Mouse (Mus musculus) left cerebral cortex, postnatal 4 days (tissue): ENCODE results near the gene Hnrnpll. TPM values are rescaled to one million over a fixed set of nuclear protein-coding genes. Genes with fewer than 3 reads are reported as not detected.
A peak's percentile ranks its signal among the peaks of the same experiment; 100 is the strongest.
"Not testable (repeated sequence)": the region's sequence is repeated elsewhere in the genome, so short reads cannot be mapped to it uniquely, and the experiment has no call there.

Source experiments
- DNase-seq: peaks from one replicate; pipeline ENCODE4 v3.0.0-alpha.2; 2022
- intact Hi-C: fragments of 180-260 bp; cut with DNase I; formaldehyde crosslinking; loops from one replicate; pipeline ENCODE4 v1.15.1; 2025
- total RNA-seq, 2 experiments: library from RNA; stranded (reverse); gene quantifications; 2 replicates each; pipeline ENCODE4 v1.2.3; 2021

Gene Hnrnpll
- total RNA-seq, 2 experiments from 2014 or later: 86.5 to 92.9 TPM

DNA sequence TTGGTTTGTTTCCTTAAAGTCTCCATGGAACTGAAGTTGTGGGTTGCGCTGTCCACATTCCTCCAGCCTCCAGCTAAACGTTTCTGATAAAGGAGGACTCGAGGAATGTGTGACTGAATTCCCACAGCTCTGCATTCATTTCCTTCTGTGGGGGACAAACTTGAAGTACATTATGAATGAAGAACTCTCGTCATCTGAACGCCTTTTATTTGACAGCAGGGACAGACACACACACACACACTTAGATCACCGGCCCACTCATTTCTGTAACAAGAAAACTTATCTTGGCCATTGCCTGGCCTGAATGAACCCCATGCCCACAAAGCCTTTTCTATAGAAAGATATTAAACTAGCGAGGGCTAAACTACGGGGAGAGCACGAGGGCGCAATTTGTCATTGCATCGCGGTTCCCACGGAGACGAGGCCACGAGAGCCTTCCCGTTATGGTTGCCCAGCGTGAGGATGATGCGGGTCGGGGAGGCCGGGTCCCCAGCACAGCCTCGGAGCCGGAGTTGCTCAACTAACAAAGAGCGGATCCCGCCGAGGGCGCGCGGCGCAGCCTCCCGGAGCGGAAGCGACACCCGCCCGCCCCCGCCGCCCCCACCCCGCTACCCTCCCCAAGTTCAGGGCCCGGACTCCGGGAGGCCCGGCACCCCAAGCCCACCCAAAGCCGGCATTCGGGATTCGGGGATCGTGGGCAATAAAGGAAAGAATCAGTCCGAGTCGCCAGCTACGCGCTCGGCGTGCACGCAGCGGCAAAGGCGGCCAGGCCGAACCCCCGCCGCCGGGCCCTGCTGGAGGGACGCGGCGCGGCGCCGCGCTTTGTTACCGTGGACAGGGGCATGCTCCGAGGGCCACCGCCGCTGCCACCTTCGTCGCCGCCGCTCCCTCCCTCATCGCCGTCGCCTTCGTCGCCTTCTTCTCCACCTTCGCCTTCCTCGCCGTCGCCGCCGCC, 1.0 kb downstream of the Hnrnpll start:
- intact Hi-C loops: loop anchor here (5.0 to 10.0 kb wide), 2 partner anchors 64 to 106 kb away; partner anchors contain the start of gene Galm
- peak; percentile 42 for DNase-seq

DNA sequence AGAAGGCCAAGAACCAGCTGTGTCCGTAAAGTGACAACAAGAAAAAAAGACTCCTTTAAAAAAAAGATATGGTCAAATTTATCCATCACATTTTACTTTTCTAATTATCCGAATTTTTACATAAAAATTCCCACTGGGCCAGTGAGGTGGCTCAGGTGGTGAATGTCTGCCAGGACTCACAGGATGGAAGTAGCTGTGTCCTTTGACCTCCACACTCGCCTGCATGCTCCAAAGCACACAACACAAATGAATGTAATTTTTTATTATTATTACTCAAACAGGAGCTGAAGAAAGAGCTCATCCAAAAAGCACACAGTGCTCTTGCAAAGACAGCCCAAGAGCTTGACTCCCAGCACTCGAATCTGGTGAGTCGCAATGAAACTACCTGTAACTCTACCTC, 2.0 kb downstream of the Hnrnpll start:
- intact Hi-C loops: loop anchor here (5.0 to 10.0 kb wide), 2 partner anchors 65 to 107 kb away; partner anchors contain the start of gene Galm
- DNase-seq: no peak

DNA sequence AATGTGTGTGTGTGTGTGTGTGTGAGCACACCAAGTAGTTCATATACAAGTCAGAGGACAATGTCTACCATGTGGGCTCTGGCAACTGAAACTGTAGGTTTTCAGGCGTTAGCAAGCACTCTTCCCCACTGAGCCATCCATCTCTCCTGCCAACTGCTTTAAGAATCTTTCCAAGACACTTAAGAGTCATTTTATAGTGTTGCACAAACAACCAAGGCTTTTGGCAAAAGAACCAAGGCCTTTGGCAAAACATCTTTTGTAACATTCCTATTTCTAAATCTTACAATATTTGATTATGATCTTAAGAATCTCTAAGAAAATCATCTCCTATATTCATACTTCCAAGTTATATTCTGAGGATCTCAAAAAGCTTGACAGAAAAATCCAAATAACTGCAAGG, 2.4 kb downstream of the Hnrnpll start:
- no peak for DNase-seq
- intact Hi-C loops: loop anchor here (5.0 to 10.0 kb wide), 2 partner anchors 65 to 108 kb away; partner anchors contain the start of gene Galm

DNA sequence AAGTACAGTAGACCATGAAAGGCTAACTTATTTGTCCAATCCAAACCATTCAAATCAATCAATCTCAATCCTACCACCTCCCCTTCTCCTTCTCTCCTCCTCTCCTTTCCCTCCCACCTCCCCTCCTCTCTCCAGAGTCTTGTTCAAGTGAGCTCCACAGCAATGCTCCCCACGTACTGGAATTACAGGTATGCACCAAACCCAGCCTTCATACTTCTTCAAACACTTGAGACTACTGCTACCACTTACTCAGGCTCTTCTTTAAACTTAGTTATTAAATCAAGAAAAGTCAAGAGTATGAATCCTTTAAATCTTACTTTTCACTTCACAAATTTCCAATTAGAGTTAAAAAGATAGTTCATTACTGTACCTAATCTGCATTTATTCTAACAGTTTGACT, 3.6 kb downstream of the Hnrnpll start:
- no peak for DNase-seq
- intact Hi-C loops: no loop called here

DNA sequence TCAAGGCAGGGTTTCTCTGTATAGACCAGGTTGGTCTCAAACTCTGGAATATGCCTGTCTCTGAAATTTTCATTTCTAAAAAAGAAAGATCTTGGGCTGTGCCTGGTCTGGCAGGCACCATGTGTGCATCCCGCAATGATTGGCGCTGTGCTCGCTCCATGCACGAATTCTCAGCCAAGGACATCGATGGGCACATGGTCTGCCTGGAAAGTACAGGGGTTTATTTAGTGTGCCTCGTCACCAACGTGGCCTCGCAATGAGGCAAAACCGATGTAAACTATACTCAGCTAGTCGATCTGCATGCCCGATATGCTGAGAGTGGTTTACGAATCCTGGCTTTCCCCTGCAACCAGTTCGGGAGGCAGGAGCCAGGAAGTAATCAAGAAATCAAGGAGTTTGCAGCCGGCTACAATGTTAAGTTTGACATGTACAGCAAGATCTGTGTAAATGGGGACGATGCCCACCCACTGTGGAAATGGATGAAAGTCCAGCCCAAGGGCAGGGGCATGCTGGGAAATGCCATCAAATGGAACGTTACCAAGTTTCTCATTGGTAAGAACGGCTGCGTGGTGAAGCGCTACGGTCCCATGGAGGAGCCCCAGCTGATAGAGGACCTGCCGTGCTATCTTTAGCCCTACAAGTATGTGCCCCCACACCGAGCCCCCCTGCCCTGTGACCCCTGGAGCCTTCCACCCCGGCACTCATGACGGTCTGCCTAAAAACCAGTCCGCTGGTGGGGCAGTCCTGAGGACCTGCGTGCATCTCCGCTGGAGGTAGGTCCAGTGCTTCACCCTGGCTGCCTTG, 8.0 kb downstream of the Hnrnpll start:
- intact Hi-C loops: no loop called here

DNA sequence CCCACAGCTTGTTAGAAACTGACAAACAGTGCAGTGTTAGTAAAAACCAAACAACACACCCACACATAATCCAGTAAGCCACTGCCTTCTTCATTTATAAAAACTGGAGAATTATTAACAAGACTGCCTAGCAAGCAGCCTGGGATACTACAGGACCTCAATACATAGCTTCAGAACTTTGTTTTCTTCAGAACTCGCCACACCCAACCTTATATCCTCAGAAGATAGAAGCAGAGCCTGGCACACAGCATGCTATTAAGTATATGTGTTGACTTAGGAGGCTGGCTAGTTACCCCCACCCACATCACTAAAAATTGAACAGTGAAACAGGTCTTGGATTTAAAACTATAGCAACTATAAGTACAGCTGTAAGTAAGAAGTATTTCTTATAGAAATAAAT, 10.5 kb downstream of the Hnrnpll start:
- no peak for DNase-seq
- intact Hi-C loops: no loop called here

More for the DNA sequence above, 8.0 kb downstream of the Hnrnpll start:
- no peak for DNase-seq

DNA sequence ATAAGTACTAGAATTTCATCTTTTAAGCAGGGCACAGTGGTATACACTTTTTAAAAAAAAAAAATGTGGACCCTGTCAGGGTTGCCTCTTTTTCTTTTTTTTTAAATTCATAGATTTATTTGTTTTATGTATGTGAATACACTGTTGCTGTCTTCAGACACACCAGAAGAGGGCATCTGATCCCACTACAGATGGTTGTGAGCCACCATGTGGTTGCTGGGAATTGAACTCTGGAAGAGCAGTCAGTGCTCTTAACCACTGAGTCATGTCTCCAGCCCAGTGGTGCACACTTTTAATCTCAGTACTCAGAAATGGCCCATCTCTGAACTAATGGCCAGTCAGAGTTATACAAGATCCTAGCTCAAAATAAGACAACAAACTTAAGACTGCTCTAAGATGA, 12.8 kb downstream of the Hnrnpll start:
- not testable (repeated sequence) for DNase-seq
- intact Hi-C loops: loop anchor here (5.0 kb wide), 1 partner anchor 133 kb away; no protein-coding TSS in a partner anchor

DNA sequence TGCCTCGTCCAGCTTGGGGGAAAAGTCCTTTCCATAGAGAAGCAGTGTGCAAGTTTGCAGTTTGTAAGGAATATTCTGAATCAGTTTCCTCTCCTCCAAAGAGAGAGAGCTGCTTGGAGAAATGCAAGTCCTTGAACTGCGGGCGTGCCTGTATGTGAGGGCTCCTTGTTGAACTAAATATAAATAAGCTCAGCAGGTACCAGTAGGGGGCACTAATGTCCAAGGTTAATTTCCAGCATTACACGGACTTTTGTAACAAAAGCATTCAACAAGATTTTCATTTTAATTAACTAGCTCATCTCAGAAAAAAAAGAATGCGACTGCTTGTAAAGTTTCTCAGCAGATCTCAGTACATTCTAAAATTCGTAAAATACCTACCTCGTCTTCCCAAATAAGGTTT, 13.9 kb downstream of the Hnrnpll start:
- DNase-seq: peak; percentile 58
- intact Hi-C loops: loop anchor here (5.0 kb wide), 1 partner anchor 134 kb away; no protein-coding TSS in a partner anchor

DNA sequence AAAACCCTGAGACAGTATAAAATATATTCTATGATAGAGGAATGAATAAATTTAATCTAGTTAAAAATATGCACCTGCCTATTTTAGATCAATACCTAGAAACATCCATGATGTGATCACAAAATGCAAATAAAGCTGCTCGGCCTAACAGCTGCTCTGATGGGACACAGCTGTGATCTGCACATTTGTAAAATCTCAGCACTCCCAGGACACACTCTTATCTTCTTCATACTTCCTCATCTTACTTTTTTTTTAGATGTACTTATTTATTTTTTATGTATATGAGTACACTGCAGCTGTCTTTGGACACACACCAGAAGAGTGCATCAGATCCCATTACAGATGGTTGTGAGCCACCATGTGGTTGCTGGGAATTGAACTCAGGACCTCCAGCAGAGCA, 20.4 kb downstream of the Hnrnpll start:
- no peak for DNase-seq
- intact Hi-C loops: no loop called here

DNA sequence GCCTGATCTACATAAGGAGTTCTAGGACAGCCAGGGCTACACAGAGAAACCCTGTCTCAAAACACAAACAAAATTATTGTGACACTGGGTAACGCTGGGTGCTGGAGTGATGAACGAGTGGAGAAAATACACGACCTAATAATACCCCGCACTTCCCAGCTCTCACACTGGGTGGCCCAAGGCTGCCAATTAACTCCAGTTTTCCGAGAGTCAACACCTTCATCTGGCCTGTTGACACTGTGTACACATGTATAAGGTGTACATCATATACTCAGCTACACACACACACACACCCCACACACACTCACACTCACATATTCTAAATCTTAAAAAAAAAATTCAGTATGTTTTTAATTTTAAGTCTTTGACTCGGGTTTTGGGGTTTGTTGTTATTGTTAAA, 33.5 kb downstream of the Hnrnpll start:
- DNase-seq: no peak
- intact Hi-C loops: no loop called here

DNA sequence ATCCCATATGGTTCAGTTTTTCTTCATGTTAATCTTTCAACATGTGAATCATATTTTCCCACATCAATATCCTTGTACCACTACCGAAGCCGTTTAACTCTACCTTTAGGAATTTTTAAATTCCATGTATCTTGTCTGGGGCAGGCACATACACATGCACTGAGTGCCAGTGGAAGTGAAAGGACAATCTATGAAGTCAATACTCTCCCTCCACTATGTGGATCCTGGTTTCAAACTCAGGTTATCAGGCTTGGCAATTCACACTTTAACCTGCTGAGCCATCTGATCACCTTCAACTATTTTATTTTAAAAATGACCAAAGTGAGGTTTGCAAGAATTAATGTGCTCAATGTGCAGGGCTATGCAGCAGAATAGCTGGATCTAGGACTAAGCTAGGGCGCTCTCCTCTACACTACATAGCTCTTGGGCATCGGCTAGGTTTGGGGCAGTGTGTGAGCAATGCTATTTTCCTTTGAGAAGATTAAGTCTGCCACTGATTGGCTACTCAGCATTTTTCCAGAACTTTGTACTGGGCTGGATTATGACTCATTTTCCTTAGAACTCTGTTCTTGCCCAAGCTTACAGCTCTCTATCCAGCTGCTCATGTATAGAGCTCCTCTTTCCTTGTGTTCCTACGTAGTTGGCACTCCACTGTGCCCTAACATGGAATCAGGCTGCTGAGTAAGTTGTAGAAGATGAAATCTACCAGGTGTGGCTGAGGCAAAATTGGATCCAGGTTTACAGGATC, 35.8 kb downstream of the Hnrnpll start:
- no peak for DNase-seq
- intact Hi-C loops: no loop called here

DNA sequence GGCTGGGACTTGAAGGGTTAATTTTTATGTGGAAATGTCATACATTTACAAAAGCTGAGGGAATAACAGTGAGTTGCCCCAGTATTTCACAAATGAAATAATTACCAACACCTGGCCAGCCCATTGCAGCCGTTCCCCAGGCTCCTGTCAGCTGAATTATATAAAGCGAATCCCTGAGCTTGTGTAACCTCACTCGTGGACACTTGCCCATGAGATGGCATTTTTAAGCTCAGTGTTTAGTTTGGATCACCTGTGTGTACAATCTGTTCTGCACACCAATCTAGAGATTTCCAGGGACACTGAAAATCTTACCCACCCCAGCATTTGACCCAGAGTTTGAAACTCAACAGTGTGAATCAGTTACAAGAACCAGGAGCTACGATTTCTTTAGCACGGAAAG, 40.0 kb downstream of the Hnrnpll start:
- DNase-seq: no peak
- intact Hi-C loops: no loop called here

DNA sequence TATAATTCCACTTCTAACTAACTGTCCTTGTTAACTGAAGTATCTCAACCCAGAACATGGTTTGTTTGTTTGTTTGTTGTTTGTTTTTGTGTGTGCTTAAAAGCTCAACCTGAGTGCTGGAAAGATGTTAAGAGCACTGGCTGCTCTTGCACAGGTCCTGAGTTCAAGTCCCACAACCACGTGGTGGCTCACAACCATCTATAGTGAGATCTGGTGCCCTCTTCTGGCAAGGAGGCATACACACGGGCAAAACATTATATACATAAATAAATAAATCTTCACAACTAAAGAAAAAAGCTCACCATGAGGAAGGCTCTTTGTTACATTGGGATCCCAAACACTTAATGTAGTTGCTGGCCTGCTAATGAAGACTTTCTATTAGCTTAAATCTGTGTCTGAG, 41.6 kb downstream of the Hnrnpll start:
- no peak for DNase-seq
- intact Hi-C loops: no loop called here

DNA sequence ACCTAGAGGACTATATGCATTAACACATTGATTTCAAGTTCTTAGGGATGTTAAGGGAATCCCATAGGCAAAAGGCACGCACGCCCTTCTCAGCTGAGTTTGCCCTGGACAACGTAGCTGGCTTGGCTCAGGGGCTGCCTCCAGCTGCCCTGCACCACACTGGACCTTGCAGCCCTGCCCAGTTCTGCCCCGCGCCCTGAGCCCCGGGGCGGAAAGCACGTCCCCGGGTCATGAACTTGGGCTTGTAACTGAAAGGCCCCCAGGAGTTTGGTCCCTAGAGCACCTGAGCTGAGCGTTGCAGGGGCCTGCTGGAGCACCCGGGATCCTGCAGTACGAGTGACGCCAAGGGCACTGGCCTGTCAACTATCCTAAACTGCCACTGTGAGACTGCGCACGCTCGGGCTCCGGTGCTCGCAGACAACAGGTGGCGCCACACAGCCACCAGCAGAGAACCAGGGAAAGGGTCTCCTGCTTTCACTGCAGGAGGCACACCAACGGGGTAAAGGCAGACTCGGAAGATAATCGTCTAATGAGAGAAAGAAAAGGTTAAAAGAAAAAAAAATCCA, 43.1 kb downstream of the Hnrnpll start:
- peak; percentile 42 for DNase-seq
- intact Hi-C loops: no loop called here

DNA sequence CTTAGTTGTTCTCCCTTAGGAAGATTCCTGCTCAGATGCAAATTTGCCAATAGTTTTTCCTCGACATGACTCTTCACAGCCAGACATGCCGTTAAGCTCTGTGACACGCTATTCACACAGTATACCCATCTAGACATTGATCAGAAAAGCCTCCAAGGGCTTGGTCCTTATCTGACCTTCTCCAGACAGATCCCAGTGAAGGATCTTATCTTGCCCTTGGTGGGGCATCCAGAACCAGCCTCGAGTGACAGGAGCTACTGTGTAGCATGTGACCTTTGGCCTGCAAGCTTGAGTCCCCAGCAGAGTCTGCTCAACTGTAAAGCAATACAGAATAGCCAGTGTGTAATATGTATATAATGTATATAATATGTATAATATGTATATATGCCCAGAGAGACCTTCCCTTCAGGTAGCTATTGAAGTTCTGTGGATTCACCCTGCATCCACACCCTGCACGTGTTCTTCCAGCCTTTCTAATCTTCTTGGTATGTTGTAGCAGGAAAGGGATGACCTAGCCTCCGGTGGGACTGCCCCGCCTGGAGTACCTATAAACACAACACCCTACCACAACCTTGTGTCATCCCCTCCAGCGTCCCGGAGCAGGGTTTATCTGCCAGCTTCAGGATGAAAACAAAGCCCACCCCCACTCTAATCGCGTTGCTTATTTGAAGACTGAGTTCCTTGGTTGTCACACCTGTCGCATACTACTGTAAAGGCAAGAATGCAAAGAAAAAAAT, 43.7 kb downstream of the Hnrnpll start:
- intact Hi-C loops: no loop called here
- no peak for DNase-seq

DNA sequence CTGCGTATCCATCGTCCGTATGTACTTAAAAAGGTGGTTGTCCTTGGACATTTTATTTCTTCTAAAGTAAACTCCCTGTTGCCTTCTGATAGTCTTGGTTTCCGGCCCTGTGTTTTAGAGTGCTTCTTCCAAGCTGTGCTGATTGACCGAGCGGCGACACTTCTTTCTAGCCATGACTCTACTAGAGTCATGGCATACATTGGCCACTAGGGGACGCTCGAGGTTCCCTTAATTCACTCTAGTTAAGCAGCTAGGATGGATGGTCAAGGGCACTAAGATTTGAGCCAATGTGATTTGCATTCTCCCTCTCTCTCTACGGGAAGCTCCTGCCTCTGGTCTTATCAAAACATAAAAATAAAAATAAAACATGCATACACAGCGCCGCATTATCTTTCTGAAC, 44.7 kb downstream of the Hnrnpll start:
- intact Hi-C loops: no loop called here
- DNase-seq: peak; percentile 64

DNA sequence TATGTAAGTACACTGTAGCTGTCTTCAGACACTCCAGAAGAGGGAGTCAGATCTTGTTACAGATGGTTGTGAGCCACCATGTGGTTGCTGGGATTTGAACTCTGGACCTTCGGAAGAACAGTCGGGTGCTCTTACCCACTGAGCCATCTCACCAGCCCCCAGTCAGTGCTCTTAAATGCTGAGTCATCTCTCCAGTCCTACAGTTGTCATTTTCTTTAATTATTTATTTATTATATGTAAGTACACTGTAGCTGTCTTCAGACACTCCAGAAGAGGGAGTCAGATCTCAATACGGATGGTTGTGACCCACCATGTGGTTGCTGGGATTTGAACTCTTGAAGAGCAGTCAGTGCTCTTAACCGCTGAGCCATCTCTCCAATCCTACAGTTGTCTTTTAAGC, 45.7 kb downstream of the Hnrnpll start:
- intact Hi-C loops, DNase-seq: not testable (repeated sequence)

DNA sequence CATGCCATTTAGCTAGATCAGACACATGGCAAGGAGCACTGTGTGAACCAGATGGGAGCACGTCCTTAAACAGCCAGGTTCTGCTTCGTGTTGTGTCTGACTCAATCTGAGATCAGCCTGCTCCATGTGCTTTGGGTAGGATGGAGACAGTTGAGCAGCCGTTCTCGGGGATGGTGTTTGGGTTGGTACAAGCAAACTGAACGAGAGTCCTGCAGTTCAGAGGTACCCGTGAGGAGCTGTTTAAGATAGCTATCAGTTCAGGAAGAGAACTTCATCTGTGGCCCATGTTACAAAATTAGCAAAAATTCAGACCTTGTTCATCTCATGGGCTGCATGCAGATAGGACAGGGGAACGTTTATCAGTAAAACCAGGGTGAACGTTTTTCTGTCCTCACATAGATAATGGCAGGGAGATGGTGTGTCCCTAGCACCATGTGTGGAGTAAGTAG, 47.7 kb downstream of the Hnrnpll start:
- intact Hi-C loops: no loop called here
- DNase-seq: no peak

DNA sequence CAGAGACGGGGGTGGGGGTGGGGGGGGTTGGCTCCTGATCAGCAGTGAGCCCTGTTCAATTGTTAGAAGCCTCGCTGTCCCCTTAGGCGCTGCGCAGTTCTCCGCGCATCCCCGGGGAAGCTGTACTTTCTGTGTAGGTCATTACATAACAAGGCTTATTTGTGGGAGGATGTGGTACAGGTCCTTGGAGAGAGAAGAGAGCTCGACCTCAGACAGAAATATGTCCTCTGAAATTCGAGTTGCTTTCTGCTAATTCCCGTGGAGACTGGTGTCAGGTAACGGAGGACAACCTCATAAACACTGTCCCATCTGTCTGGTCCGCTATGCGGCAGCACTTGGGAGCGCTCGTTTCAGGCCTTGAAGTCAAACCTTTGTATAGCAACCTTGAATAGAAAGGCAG, 52.2 kb downstream of the Hnrnpll start:
- intact Hi-C loops: no loop called here
- DNase-seq: no peak

DNA sequence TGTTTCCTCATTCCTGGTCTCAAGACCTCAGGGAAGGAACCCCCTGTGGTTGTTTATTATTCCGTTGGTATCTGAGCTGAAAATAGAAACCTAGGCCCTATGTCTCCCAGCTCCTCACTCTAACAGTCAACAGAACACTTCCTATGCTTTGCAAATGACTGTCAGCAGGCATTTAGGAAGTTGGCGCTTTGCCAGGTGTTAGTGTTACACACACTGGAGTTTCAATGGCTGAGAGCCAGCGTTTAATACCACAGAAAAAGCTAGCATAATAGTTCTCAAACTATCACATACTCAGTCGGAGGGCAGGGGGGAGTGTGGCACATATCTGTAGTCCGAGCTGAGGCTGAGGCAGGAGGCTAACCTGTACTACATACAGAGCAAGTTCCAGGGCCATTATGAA, 53.3 kb downstream of the Hnrnpll start:
- intact Hi-C loops: no loop called here

More for the DNA sequence above, 53.3 kb downstream of the Hnrnpll start:
- DNase-seq: peak; percentile 67
